Mouse (Mus musculus): ENCODE data around the gene Nr6a1. TPM values are rescaled to one million over a fixed set of nuclear protein-coding genes. Genes with fewer than 3 reads are reported as not detected.

Gene Nr6a1
- polyA plus RNA-seq, 1 experiment from 2014 or later = 1.7 TPM

- 75% methylated on average over 8 of the region's 8 CpGs for WGBS
- H3K4me1 ChIP-seq = no peaks in the 10 kb centered on the region
- ATAC-seq (replicated peaks) = no peak
- no peak overlapping the region for H3K4me2 ChIP-seq (replicated peaks)
- H3K27me3 ChIP-seq = peaks cover 7% of the 10 kb centered on the region; the same call in 1 of the 2 replicates
- H3K27ac ChIP-seq (replicated peaks) = no peak overlapping the region
- H3K4me3 ChIP-seq = no peak overlapping the region
- no peaks in the 10 kb centered on the region for H3K9me3 ChIP-seq
- H3K36me3 ChIP-seq = no peaks in the 10 kb centered on the region
- no peak overlapping the region for H3K9ac ChIP-seq (replicated peaks)
Observed at GRCm38 (mm10) chr2:38718676-38719075, 208.8 kb downstream of the Nr6a1 start.

- ATAC-seq (replicated peaks) = no peak
- Histone ChIP-seq H3K27me3 (peaks cover 20% of the 10 kb centered on the region), H3K27ac (replicated peaks) (no peak overlapping the region), H3K4me3 (no peak overlapping the region), H3K4me1 (no peaks in the 10 kb centered on the region), H3K9me3 (no peaks in the 10 kb centered on the region), H3K4me2 (replicated peaks) (no peak overlapping the region), H3K9ac (replicated peaks) (no peak overlapping the region), H3K36me3 (no peaks in the 10 kb centered on the region)
- WGBS = 93% methylated on average over 2 of the region's 2 CpGs
Observed at GRCm38 (mm10) chr2:38717436-38717835, 210.1 kb downstream of the Nr6a1 start.

GRCm38 (mm10) chr2:38714324-38714723 is 213.2 kb downstream of the Nr6a1 start, which contains the start of gene Nr5a1:
TSS of gene Nr5a1 (minus strand) at chr2:38714542.
- H3K27me3 ChIP-seq = peaks cover 40% of the 10 kb centered on the region
- ATAC-seq (replicated peaks) = no peak
- WGBS = 90% methylated on average over 13 of the region's 13 CpGs
- no peak within 1 kb of the TSS for H3K4me3 ChIP-seq
- no peak within 1 kb of the TSS for H3K27ac ChIP-seq (replicated peaks)
- no peak within 1 kb of the TSS for H3K9ac ChIP-seq (replicated peaks)
- peaks cover 21% of the 10 kb centered on the region for H3K4me1 ChIP-seq
- no peaks in the 10 kb centered on the region for H3K9me3 ChIP-seq
- no peaks in the 10 kb centered on the region for H3K36me3 ChIP-seq
- H3K4me2 ChIP-seq (replicated peaks) = no peak within 1 kb of the TSS

- Histone ChIP-seq H3K4me2 (replicated peaks) (no peak overlapping the region), H3K9ac (replicated peaks) (no peak overlapping the region), H3K9me3 (no peaks in the 10 kb centered on the region), H3K4me3 (no peak overlapping the region), H3K27me3 (peaks cover 47% of the 10 kb centered on the region), H3K4me1 (peaks cover 21% of the 10 kb centered on the region), H3K27ac (replicated peaks) (no peak overlapping the region), H3K36me3 (no peaks in the 10 kb centered on the region)
- no peak for ATAC-seq (replicated peaks)
- WGBS = 70% methylated on average over 3 of the region's 3 CpGs
Observed at GRCm38 (mm10) chr2:38713596-38713995, 213.9 kb downstream of the Nr6a1 start.

- WGBS = 20% methylated on average over 11 of the region's 11 CpGs
- no peak overlapping the region for H3K4me3 ChIP-seq
- H3K36me3 ChIP-seq = no peaks in the 10 kb centered on the region
- peaks cover 56% of the 10 kb centered on the region for H3K27me3 ChIP-seq
- ATAC-seq (replicated peaks) = no peak
- no peaks in the 10 kb centered on the region for H3K9me3 ChIP-seq
- no peak overlapping the region for H3K9ac ChIP-seq (replicated peaks)
- H3K27ac ChIP-seq (replicated peaks) = no peak overlapping the region
- H3K4me2 ChIP-seq (replicated peaks) = no peak overlapping the region
- H3K4me1 ChIP-seq = peaks cover 21% of the 10 kb centered on the region
Observed at GRCm38 (mm10) chr2:38712769-38713125, 214.7 kb downstream of the Nr6a1 start.

GRCm38 (mm10) chr2:38712076-38712768 is 215.3 kb downstream of the Nr6a1 start:
- 0 out of 2 replicates have a peak, but pooled peaks have one; percentile 24 for ATAC-seq (replicated peaks)
- WGBS = 4% methylated on average over 57 of the region's 58 CpGs
- peaks cover 21% of the 10 kb centered on the region for H3K4me1 ChIP-seq
- H3K4me2 ChIP-seq (replicated peaks) = peak overlapping the region; percentile 42
- H3K4me3 ChIP-seq = peak overlapping the region; percentile 28
- H3K27ac ChIP-seq (replicated peaks) = no peak overlapping the region
- no peak overlapping the region for H3K9ac ChIP-seq (replicated peaks)
- peaks cover 60% of the 10 kb centered on the region for H3K27me3 ChIP-seq
- no peaks in the 10 kb centered on the region for H3K36me3 ChIP-seq
- H3K9me3 ChIP-seq = no peaks in the 10 kb centered on the region

- Histone ChIP-seq H3K4me1 (peaks cover 21% of the 10 kb centered on the region), H3K4me2 (replicated peaks) (peak overlapping the region; percentile 42), H3K9me3 (no peaks in the 10 kb centered on the region), H3K27me3 (peaks cover 68% of the 10 kb centered on the region), H3K9ac (replicated peaks) (no peak overlapping the region), H3K27ac (replicated peaks) (no peak overlapping the region), H3K4me3 (peak overlapping the region; percentile 28), H3K36me3 (no peaks in the 10 kb centered on the region)
- ATAC-seq (replicated peaks) = no peak
- WGBS = 2% methylated on average over 40 of the region's 40 CpGs
Observed at GRCm38 (mm10) chr2:38711421-38711861, 216.0 kb downstream of the Nr6a1 start.

- H3K9me3 ChIP-seq = no peaks in the 10 kb centered on the region
- no peak for ATAC-seq (replicated peaks)
- H3K9ac ChIP-seq (replicated peaks) = 0 out of 2 replicates have a peak overlapping the region, but pooled peaks have one; percentile 21
Observed at GRCm38 (mm10) chr2:38710304-38711241, 216.9 kb downstream of the Nr6a1 start.

GRCm38 (mm10) chr2:38708907-38709688 is 218.4 kb downstream of the Nr6a1 start:
- no peaks in the 10 kb centered on the region for H3K9me3 ChIP-seq
- no peak for ATAC-seq (replicated peaks)
- no peak overlapping the region for H3K4me2 ChIP-seq (replicated peaks)
- no peak overlapping the region for H3K9ac ChIP-seq (replicated peaks)
- peaks cover 88% of the 10 kb centered on the region for H3K27me3 ChIP-seq
- 23% methylated on average over 12 of the region's 12 CpGs for WGBS
- H3K36me3 ChIP-seq = no peaks in the 10 kb centered on the region
- no peak overlapping the region for H3K4me3 ChIP-seq
- peaks cover 21% of the 10 kb centered on the region for H3K4me1 ChIP-seq
- no peak overlapping the region for H3K27ac ChIP-seq (replicated peaks)

More at GRCm38 (mm10) chr2:38710304-38711241, 216.9 kb downstream of the Nr6a1 start:
- Histone ChIP-seq H3K4me3 (peak overlapping the region; percentile 26), H3K27ac (replicated peaks) (no peak overlapping the region), H3K36me3 (no peaks in the 10 kb centered on the region), H3K4me2 (replicated peaks) (peak overlapping the region; percentile 36), H3K27me3 (peaks cover 76% of the 10 kb centered on the region), H3K4me1 (peaks cover 21% of the 10 kb centered on the region)
- 1% methylated on average over 75 of the region's 75 CpGs for WGBS

GRCm38 (mm10) chr2:38706661-38707060 is 220.8 kb downstream of the Nr6a1 start:
- Histone ChIP-seq H3K4me3 (no peak overlapping the region), H3K4me1 (peaks cover 15% of the 10 kb centered on the region), H3K4me2 (replicated peaks) (no peak overlapping the region), H3K27ac (replicated peaks) (no peak overlapping the region), H3K27me3 (peaks cover 84% of the 10 kb centered on the region), H3K9ac (replicated peaks) (no peak overlapping the region), H3K9me3 (no peaks in the 10 kb centered on the region), H3K36me3 (no peaks in the 10 kb centered on the region)
- no peak for ATAC-seq (replicated peaks)
- WGBS = 35% methylated on average over 6 of the region's 6 CpGs

- Histone ChIP-seq H3K36me3 (no peaks in the 10 kb centered on the region), H3K27me3 (peaks cover 95% of the 10 kb centered on the region), H3K9ac (replicated peaks) (no peak overlapping the region), H3K9me3 (no peaks in the 10 kb centered on the region), H3K4me2 (replicated peaks) (no peak overlapping the region), H3K4me3 (no peak overlapping the region), H3K27ac (replicated peaks) (no peak overlapping the region), H3K4me1 (peaks cover under 1% of the 10 kb centered on the region; the same call in 1 of the 2 replicates)
- no peak for ATAC-seq (replicated peaks)
- 81% methylated on average over 4 of the region's 4 CpGs for WGBS
Observed at GRCm38 (mm10) chr2:38705036-38705435, 222.5 kb downstream of the Nr6a1 start.

Data from forebrain, embryonic 15.5 days (tissue).